Mouse (Mus musculus) small intestine, adult 2 months (tissue): ENCODE results near the gene Ralgapa1.

Experiments used
- CTCF ChIP-seq: fragments of 200-500 bp; IDR thresholded peaks from 2 replicates; pipeline ENCODE4 v1.5.1; 2012; ENCODE audit warnings: low read depth, mild to moderate bottlenecking, control low read depth, inconsistent platforms, low read length, moderate library complexity, mixed read lengths; ENCODE audit not compliant: insufficient replicate concordance, insufficient read length; ENCODE audit errors: extremely low read depth
- POLR2A ChIP-seq: fragments of 200-500 bp; IDR thresholded peaks from 2 replicates; pipeline ENCODE4 v1.6.1; 2012; ENCODE audit warnings: low read depth, mild to moderate bottlenecking, control low read depth, inconsistent platforms, low read length, moderate library complexity

GRCm38 (mm10) chr12:55610812-55611211 is 210.2 kb downstream of the Ralgapa1 start:
- TF ChIP-seq CTCF: no peak
- no peak for TF ChIP-seq POLR2A
